Mouse (Mus musculus): ENCODE results near the gene Grik3.

The Grik3 gene

GRCm38 (mm10) chr4:125545768-125546220 lies 55.3 kb downstream of the Grik3 start:
- DNase-seq = no peak

DNA sequence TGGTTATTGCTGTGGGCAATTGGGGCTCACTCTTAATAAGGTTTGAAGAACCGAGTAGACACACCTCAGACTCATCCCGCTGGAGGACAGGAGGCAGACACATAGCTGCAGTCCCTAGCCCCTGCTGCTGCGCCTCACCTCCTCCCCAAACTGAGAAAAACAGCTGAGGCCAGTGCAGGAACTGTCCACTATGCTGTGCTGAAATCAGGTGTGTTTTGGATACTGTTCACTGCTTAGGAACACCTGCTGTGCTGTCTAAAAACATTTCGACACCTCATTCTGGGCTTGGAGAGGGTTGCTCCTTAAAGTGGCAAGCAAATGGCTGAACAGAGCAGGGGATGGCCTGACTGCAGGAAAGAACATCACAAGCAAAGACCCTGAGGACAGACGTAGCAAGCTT lies 57.7 kb downstream of the Grik3 start:
- DNase-seq = no peak

GRCm38 (mm10) chr4:125553754-125554153 lies 63.3 kb downstream of the Grik3 start:
- no peak for DNase-seq

- DNase-seq = peak; percentile 95
These were observed 66.2 kb downstream of the Grik3 start for GRCm38 (mm10) chr4:125556405-125557308.

DNA sequence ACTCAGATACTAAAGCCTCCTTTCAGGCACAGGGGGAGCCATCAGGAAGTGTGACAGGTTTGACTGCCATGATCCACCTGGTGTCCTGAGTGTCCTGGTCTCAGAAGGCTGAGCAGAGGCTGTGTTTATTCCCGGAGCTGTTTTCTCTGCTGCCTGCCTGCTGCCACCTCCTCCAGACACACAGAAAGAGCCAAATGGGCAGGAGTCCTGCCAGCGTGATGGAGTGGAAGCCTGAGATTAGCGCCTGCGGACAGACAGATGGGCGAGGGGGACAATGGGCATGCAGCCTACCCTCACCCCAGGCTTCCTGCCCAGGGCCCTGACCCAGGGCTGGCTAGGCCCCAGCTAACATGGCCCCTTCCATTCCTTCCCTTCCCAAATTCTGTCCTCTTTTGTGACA lies 69.1 kb downstream of the Grik3 start:
- no peak for DNase-seq

DNA sequence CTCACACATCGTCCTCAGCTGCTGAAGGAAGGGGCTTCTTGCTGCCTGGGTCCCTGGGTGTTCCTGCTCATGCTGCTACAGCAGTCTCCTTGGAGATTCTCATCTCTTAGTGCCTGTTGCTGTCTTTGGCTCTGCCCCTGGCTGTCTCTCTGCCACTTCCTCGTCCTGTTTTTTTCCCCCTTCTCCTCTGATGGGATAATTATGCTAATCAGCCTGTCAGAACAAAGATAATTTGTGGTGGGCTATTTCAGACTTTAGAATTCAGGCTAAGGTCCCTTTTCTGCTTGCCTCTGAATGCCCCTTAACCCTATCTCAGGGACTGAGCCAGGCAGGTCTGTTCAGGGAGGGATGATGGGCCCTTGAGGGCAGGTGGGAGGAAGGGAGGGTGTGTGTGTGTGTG lies 70.3 kb downstream of the Grik3 start:
- DNase-seq = no peak

- no peak for DNase-seq
These were observed 73.1 kb downstream of the Grik3 start for GRCm38 (mm10) chr4:125563579-125563978.

GRCm38 (mm10) chr4:125564008-125564710 lies 73.7 kb downstream of the Grik3 start:
- no peak for DNase-seq

- DNase-seq = no peak
These were observed 75.4 kb downstream of the Grik3 start for GRCm38 (mm10) chr4:125565711-125566439.

GRCm38 (mm10) chr4:125568210-125568609 lies 77.7 kb downstream of the Grik3 start:
- DNase-seq = no peak

DNA sequence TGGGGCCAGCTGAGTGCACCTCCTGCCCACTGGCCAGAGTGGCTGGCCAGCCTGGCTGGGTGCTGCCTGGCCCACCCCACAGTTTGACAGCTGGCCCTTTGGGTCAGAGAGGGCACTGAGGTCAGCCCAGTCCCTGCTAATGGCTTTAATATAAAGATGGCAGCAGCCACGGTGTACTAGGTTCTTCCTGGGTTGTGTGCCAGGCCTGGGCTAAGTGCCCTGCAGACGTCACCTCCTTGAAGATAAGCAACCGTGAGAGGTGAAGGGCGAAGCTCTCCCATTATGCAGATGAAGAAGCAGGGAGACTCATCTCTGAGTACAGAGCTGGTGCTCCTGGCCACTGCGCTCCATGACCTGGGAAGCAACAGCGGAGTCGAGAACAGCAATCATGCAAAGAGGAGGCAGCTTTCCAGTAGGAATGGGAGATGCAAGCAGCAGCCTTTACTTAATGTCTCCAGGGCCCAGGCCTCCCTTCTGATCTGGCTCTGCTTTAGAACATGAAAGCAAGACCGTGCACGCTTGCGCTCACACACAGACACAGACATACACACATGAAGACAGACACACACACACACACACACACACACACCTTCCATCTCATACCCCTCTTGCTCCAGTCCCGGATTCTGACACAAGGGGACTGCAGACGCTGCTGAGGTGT lies 81.3 kb downstream of the Grik3 start:
- DNase-seq = no peak

DNA sequence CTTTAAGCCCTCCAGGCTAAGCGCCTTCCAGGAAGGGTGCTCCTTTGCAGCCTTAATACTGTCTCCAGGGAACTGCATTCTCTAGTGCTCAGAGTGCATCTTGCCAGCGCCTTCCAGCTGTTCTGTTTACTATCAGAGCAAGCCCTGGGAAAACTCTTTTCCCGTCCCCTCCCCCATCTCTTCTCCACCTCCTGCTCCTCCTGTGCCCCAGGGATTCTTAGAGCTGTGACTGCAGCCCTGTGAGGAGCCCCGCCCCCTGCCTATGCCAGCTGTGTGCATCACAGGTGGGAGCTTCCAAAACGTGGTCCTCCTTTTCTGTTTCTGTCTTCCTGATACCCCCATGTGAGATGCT lies 81.8 kb downstream of the Grik3 start:
- DNase-seq = no peak

GRCm38 (mm10) chr4:125573000-125573399 lies 82.5 kb downstream of the Grik3 start:
- DNase-seq = no peak

- no peak for DNase-seq
These were observed 83.6 kb downstream of the Grik3 start for GRCm38 (mm10) chr4:125573951-125574675.

DNA sequence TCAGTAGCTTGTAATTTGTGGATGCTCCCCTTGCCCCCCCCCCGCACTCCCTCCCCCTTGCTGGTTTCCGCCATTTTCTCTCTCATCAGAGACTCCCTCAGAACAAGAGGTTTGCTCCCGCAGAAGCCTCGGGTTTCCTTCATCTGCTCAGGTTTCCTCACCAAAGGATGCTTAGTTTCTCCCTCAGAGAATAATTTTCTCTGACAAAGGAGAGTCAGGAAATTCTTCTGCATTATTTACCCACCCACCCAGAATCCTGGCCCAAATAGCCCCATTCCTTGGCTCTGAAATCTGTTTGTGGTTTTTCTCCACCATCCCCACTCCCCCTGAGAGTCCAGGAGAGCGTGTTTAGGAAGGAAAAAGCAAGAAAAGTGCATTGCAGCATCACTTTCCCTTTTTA lies 89.8 kb downstream of the Grik3 start:
- DNase-seq = no peak

GRCm38 (mm10) chr4:125583272-125583671 lies 92.8 kb downstream of the Grik3 start:
- DNase-seq = no peak

DNA sequence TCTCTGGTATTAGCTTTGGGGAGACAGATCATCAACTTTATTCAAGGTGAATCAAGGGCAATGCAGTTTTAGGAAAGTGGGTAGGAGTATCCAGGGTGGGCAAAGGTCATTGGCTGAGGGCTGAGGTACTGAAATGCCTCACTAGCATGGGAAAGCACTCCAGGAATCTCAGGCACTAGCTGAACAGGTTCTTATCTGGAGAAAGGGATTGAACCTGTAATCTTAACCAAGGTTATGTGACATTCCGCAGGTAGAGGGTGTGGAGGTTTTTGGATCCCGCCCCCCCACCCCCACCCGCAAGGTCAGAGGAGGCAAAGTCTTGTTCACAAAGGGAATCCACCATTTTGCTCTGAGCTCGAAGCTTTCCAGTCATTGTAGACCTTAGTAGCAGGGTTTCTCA lies 93.4 kb downstream of the Grik3 start:
- DNase-seq = no peak

DNA sequence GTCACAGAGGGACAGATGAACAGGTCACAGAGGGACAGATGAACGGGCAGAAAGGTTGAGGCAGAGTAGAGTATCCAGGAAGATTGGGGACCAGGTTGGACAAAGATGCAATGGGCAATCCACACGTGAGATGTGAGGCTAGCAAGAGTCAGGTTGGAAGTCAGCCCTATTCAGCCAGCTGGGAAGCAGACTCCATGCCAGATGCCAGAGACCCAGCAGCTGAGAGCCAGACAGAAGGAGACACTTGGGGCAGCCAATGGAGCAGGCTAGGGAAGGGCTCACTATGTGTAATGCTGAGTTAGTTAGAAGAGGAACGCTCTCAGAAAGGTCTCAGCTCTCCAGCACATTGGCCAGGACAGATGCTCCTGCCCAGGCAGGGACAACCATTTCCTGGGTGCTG lies 94.2 kb downstream of the Grik3 start:
- no peak for DNase-seq

DNA sequence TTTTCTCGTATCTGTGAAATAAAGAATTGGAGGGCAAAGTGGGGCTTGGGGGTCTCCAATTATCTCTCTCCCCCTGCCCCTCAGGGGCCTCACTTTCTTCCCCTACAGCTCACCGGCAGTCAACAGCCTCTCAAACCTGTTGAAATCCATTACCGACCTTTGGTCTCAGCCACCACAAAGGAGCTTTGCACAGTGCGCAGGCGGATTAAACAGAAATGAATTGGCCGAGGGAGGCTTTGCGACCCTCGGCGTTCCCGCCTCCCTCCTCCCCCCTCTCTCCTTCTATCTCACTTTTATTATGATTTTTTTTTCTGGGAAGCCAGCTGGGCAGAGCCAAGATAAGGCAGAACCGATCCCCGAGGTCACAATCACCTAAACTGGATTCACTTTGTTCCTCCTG lies 97.1 kb downstream of the Grik3 start:
- DNase-seq = peak; percentile 79

- DNase-seq = peak; percentile 82
These were observed 99.9 kb downstream of the Grik3 start for GRCm38 (mm10) chr4:125590241-125590919.

- no peak for DNase-seq
These were observed 102.2 kb downstream of the Grik3 start for GRCm38 (mm10) chr4:125592663-125593062.

DNA sequence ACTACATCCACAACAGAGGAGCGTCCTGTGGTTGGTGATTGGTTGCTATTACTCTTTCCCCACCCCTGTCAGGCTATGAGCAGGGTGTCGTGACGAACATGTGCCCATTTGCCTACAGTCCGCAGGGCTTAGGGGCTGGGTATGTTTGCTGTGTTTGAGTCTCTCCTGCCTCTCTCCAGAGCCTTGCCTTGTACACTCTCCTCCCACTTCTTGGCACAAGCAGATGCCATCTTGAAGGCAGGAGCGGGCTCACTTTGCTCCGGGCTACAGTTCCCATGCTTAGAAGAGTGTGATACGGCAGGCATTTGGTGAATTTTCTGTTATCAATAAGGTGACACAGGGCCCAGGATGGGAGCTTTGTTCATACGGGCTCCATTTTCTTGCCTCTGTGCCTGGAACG lies 104.5 kb downstream of the Grik3 start:
- DNase-seq = no peak

Data from heart, adult 11 months (tissue).